15 mouse cellular contexts compared by ENCODE assay signal in genomic region chr1:171274171-171274570, GRCm38 (mm10).
"Had no signal": no experiment of that assay in that cellular context is flagged by ENCODE, and none has a peak within 500 bp of the region (broad histone marks: within the 10 kb centered on the region; RNA-seq: fewer than 3 reads in every experiment).

No protein-coding gene starts in this region.

- H3K4me2 ChIP-seq: limb, embryonic 12.5 days; lung, embryonic 15.5 days; midbrain, embryonic 13.5 days; neural tube, embryonic 12.5 days; stomach, embryonic 15.5 days had no signal

- H3K27me3 ChIP-seq: limb, embryonic 12.5 days; lung, embryonic 15.5 days; midbrain, embryonic 13.5 days; neural tube, embryonic 12.5 days; stomach, embryonic 15.5 days had no signal

- H3K9me3 ChIP-seq: limb, embryonic 12.5 days; lung, embryonic 15.5 days; midbrain, embryonic 13.5 days; neural tube, embryonic 12.5 days; stomach, embryonic 15.5 days had no signal

- H3K27ac ChIP-seq: kidney, postnatal 0 days; limb, embryonic 12.5 days; lung, embryonic 15.5 days; macrophage; midbrain, embryonic 13.5 days; neural tube, embryonic 12.5 days; stomach, embryonic 15.5 days had no signal

- H3K4me3 ChIP-seq: limb, embryonic 12.5 days; lung, embryonic 15.5 days; midbrain, embryonic 13.5 days; myocyte; neural tube, embryonic 12.5 days; stomach, embryonic 15.5 days had no signal

- DNase-seq: kidney, adult 11 months; kidney, adult 9 months; kidney, postnatal 36 days; lung, postnatal 14 days; right cerebral cortex, postnatal 14 days; thymus, adult 2 months; thymus, postnatal 25 days had no signal

- ATAC-seq: midbrain, embryonic 13.5 days had no signal

- H3K9ac ChIP-seq: limb, embryonic 12.5 days; lung, embryonic 15.5 days; midbrain, embryonic 13.5 days; neural tube, embryonic 12.5 days; stomach, embryonic 15.5 days had no signal
